Mouse (Mus musculus): ENCODE data around the gene Chst3.
"Not testable (repeated sequence)": the region's sequence is repeated elsewhere in the genome, so short reads cannot be mapped to it uniquely, and the experiment has no call there.

The Chst3 gene

DNA sequence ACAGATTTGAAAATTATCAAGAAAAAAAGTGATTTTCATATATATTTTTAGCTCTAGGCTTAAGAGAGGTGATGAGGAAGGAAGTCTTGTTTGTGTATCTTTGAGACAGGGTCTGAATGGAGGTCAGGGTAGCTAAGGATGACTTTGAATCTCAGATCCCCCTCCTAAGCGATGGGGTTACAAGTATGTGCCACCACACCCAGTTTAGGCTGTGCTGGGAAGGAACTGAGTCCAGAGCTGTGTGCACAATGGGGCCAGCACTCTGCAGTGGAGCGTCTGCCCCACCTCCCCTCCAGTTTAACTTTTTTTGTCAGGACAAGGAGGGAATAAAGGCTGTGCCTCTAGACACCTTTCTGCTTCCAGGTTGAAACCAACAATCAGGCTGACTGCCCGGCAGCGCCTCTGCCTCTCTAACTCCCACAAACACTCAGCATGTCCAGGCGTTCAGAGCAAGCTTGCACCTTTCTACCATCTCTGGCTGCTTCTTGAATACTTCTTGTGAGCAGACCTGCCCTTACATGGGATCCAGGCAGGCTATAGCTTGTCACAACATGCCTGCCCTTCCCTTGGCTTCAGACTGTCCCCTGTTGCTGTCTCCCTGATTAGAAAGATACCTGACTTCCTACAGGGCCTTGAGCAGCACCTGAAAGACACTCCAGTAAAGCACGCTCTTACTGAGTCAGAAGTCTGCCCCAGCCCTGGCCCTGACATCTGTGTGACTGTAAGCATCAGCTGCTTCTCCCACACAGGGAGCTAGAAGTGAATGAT is 11.4 kb upstream of the Chst3 start:
- DNase-seq = no peak

DNA sequence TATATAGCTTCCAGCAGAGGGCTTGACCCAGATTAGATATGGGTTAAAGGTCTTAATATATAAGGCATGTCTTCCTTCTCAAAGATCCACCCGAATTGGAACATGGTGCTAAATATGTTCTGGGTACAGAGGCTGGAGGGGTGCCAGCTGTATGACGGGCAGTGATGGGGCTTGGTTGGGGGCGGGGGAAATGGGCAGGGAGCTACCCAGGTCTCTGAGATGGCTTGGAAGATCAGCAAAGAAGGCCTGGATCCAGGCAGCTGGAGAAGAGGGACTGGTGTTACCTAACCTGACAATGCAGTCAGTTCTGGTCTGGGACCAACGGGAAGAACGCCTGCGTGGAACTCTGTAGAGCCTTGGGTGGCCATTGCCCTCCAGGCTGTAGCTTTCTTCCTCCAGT is 10.1 kb upstream of the Chst3 start:
- DNase-seq = no peak

GRCm38 (mm10) chr10:60227666-60228065 is 8.6 kb upstream of the Chst3 start:
- no peak for DNase-seq

DNA sequence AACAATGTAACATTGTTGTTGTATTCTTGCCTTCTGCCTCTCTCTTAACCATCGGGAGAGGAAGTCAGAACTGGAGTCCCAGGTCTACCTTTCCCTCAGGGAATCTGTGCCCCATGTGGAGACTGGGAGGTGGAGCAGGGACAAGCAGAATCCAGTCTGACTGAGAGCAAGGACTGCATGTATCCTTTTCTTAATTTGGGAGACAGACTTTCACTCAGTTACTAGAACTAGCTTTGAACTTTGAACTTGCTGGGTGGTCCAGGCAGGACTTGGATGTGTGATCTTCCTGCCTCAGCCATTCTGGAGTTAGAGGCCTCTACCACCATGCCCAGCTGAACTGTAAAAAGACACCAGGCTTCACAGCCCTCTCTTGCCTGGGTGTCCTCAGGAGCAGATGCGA is 5.5 kb upstream of the Chst3 start:
- DNase-seq = no peak

GRCm38 (mm10) chr10:60221571-60222259 is 2.7 kb upstream of the Chst3 start:
- DNase-seq = not testable (repeated sequence)

GRCm38 (mm10) chr10:60220607-60221006 is 1.5 kb upstream of the Chst3 start:
- DNase-seq = no peak

DNA sequence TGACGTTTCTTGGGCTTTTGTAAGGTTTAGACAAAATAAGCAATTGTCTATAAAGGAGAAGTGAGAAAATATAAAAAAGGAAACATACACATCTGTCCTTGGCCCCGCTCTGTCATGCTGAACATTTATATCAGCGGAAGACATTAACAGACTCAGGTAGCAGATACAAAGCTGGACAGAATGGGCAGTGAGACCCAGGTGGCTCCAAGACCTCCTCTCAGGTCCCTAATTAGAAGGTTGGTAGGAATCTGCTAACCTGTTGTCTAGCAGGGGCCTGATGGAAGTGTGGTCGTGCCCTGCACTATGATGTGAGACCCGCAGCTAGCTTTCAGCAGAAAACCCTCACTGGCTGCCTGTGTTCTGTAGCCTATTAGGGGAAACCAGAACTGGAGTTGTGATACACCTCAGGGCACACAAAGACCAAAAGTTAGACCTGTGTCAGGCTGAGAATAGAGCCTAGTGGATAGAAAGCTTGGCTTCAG is 1.0 kb upstream of the Chst3 start:
- DNase-seq = no peak

DNA sequence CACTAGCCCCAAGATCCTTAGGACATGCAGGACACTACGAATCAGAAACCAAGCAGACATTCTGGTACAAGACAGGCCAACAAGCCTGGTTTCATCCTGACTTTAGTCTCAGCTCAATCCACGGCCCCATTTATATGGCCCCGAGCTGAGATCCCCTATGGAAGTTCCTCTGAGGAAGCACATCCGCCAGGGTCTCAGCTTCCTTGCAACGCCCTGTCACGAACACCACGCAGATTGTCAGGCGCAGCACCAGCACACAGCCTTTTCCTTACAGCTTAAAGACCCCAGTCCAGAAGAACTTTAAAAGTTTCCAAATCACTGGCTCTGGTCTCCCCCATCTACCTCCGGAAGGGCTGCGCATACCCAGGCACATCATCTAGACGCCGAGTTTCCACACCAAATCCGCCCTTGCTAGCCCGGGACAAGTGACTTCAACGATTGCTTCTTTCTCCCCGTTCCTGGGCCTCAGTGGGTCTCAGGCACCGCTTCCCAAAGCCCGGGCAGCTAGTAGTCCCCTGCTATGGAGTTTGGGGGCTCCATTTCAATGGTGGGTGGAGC is 948 bp downstream of the Chst3 start:
- DNase-seq = no peak

DNA sequence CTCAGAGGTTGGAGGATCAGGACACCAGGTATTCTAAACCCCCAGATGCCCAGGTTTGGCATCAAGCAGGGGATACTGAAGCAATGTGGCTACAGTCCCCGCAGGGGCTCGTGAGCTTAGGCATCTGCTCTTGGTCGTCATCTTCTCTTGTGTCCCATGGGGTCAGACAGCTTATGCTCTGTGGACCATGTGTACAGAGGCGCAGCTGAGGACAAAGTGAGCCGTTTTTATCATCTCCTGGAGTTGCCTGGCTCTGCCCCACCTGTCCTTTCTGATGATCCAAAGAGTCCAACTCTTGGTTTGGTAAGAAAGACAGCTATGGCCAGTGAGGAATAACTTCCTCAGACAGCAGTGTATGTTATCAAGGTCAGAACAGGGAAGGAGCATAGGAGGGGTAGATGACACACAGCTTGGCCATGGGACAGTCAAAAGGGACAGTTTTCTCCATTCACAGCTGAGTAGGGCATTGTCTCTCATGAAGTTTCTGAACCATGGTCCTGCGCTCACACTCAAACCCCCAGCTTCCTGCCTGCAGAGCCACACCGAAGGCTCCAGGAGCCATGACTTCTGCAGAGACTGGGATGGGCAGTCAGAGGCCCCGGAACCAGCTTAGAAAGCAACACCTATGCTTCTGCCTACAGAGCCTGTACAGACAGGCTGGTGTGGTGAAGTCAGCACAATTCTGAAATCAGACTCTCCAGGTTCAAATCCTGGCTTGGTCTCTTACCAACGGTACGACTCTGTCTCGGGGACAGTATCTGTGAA is 2.5 kb downstream of the Chst3 start:
- no peak for DNase-seq

DNA sequence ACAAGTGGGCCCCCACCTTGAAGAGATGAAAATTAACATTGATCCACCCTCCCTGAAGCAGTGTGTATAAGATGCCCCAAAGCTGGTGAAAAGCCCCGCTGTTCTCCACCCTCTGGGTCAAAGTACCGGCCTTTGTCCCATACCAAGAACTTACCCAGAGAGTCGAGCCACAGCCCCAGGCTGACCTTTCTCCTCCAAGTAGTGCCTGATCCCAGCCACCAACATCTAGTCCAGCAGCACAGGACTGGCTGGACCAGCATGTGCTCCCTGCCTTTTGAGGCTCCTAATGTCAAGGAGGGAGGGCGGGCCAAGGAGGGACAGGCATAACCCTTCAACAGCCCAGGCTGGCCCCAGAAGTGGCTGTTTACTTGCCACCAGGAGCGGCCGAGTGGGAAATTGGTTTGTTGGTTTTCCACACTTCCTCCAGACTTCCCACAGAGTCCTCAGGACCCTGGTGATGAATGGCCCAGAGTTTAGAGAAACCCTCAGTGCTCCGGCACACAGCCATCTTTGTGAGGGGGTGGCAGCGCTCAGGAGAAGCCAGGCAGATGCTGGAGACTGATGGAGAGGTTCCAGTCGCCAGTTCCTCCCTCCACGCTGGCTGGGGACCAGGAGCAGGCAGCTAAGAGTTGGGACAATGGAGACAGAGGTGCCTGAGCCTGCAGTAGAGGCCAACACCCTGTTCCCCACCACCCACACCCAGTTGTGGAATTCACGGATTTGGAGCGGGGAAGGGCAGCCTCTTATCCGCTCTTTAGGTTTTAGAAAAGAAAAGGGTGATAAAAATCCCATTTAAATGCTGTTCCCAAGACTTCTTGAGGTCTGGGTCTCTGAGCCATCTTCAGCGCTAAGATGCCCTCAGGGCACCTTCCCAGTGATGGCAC is 3.7 kb downstream of the Chst3 start:
- DNase-seq = peak; percentile 48

DNA sequence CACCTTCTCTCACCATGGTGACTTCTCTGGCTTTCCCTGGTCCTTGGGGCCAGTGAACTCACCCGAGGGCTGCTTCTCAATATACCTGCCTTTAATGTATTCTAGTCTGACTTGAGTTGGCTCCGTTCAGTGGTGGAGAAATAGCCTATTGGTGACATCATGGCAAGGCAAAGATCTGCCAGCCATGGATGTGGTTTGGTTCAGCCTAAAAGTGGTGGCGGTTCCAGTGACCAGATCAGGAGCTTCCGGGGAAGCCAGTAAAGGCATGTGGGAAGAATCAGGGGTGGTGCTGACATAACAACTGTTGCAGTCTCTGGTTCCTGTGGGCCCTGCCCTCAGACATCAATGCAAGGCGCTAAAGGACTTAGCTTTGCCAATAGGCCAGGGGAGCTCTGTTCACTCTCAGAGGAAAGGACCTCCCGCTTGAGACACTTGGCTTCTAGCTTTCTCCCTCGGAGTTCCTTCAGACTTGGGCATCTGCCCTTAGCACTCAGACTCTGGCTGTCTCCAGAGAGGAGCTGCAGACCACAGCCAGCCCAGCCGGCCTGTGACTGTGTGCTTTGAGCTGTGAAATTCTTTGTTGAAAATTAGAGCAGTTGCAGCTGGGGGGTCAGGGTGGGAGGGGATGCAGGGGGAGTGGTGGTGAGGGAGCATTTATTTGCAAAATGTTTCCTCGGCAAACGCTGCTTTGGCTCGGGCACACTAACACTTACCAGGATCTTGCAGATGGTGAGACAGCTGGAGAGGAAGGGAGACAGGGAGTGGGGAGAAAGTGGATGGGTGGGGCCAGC is 6.3 kb downstream of the Chst3 start:
- no peak for DNase-seq

GRCm38 (mm10) chr10:60211501-60212005 is 7.5 kb downstream of the Chst3 start:
- no peak for DNase-seq

- no peak for DNase-seq
These were observed 8.6 kb downstream of the Chst3 start for GRCm38 (mm10) chr10:60210468-60210867.

DNA sequence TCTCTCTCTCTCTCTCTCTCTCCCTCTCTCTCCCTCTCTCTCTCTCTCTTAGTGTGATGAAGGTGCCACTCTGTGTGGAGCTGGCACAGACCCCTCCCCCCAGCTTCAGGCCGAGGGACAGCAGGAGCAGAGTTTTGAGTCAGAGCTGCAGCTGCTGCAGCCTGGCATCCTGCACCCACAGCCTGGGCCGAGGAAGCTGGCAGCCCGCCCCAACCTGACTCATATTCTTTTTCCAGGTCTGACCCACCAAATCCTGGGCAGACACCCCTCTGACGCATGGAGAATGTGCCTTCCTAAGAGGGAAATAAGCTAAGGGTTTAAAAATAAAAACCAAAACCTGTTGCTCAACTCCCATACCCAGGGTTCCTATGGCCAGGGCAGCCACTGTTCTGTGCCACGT is 9.8 kb downstream of the Chst3 start:
- DNase-seq = peak; percentile 64

DNA sequence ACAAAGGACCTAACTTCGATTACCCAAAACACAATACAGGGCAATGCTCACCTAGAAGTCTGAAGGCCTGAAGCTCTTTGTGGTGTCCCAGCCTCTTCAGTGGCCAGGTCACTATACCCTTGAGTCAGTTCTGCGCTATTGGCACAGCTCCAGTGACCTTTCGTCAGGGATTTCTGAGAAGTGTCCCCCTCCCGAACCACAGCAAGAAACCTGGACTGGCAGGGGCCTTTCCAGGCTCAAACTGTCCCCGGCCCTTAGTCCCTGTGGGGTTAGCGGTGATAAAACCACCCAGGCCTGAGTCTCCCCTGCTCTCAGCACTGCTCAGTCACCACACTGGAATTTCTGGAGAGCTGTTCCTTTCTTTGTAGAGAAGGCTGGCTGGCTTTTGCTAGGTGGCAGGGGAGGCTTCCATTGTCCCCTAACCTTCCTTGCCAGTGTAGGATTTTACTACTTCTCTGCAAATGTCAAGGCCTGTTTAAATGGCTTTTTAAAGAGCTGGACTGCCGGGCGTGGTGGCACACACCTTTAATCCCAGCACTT is 11.8 kb downstream of the Chst3 start:
- DNase-seq = no peak

DNA sequence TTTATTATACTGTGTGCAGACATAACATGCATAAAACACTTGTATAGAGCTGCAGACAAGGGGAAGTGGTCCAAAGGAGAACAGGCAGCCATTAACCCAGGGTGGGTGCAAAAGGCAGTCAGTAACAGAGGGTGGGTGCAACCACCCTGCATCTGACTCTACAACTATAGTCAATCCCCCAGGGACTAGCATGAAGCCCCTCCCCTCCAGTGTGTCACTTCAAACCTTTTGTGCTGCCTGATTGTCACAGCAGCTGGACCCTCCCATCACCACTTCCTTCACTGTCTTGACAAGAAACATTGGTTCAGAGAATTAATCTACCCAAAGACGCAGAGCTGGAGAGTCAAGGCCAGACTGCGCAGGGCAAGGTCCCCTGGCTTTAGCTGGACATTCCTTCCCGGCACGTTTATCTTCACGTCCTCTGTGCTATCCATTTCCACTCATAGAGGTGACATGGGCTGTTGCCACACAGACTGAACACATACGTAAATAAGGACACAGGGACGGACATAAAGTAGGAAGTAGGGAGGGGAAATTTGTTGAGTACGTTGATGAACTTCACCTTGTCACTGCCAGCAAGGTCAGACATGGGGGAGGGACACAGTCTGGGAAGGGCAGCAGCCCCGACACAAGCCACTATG is 13.3 kb downstream of the Chst3 start:
- no peak for DNase-seq

DNA sequence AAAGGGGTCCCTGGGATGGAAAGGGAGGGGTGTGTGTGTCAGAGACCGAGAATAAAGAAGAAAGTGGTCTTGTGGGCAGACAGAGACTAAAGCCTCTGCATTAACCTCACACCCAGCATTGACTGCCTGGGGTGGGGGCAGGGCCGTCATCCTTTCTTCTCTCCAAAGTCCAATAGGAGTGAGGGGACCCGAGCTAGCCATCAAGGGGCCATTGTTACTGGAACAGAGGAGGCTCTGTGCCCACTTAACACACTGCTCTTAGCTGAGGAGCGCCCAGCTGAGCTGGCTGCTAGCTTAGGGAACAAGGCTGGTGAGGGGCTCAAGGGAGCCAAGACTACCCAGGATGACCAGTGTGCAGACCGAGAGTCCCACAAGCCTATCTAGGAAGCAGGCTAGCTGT is 16.3 kb downstream of the Chst3 start:
- peak; percentile 47 for DNase-seq

GRCm38 (mm10) chr10:60200996-60201395 is 18.1 kb downstream of the Chst3 start:
- DNase-seq = no peak

DNA sequence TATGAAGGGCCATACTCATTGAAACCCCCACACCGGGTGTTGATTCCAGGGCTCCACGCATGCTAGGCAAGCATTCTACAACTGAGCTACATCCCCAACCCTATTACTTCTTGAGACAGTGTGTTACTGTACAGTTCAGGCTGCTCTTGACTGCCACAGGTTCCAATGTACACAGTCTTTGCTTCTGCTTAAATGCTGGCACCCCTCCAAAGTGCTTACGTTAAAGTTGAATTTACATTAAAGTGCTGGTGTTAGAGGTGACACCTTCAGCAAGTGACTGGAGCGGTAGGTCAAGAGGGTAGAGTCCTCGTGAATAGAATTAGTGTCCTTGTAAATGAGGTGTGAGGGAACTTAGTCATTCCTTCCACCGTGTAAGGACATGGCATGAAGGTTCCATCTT is 19.7 kb downstream of the Chst3 start:
- DNase-seq = no peak

- no peak for DNase-seq
These were observed 21.6 kb downstream of the Chst3 start for GRCm38 (mm10) chr10:60197406-60197821.
